Mouse (Mus musculus) lung, embryonic 16.5 days (tissue): ENCODE data around the gene Slc1a5. TPM values are rescaled to one million over a fixed set of nuclear protein-coding genes. Genes with fewer than 3 reads are reported as not detected.

Experiments
- ATAC-seq: fragments of 200-750 bp; cut with Nextera tagmentation; 2 replicates; pipeline ENCODE4 v1.8.0; 2017; ENCODE audit warnings: low read depth, mild to moderate bottlenecking, moderate library complexity
- H3K27ac ChIP-seq: fragments of 300-500 bp; sonication (generic); 2 replicates; pipeline ENCODE4 v1.5.1; 2014; ENCODE audit warnings: mild to moderate bottlenecking, control low read depth, low read length
- H3K27me3 ChIP-seq: fragments of 300-500 bp; sonication (generic); 2 replicates; pipeline ENCODE4 v1.6.1; 2014; ENCODE audit warnings: low read depth, low read length, mixed read lengths; ENCODE audit not compliant: control insufficient read depth, insufficient read depth
- H3K36me3 ChIP-seq: fragments of 300-500 bp; sonication (generic); 2 replicates; pipeline ENCODE4 v1.6.1; 2014; ENCODE audit warnings: low read length; ENCODE audit not compliant: control insufficient read depth, insufficient read depth
- H3K4me1 ChIP-seq: fragments of 300-500 bp; sonication (generic); replicated peaks from 2 replicates; pipeline ENCODE4 v1.6.1; 2014; ENCODE audit warnings: low read length, mixed read lengths; ENCODE audit not compliant: control insufficient read depth, insufficient read depth
- H3K4me2 ChIP-seq: fragments of 300-500 bp; sonication (generic); 2 replicates; pipeline ENCODE4 v1.6.1; 2014; ENCODE audit warnings: low read depth, low read length, control low read depth
- H3K4me3 ChIP-seq: fragments of 300-500 bp; sonication (generic); 2 replicates; pipeline ENCODE4 v1.5.1; 2014; ENCODE audit warnings: mild to moderate bottlenecking, low read length, control low read depth
- H3K9ac ChIP-seq: fragments of 300-500 bp; sonication (generic); 2 replicates; pipeline ENCODE4 v1.6.1; 2014; ENCODE audit warnings: low read length, control low read depth
- H3K9me3 ChIP-seq: fragments of 300-500 bp; sonication (generic); 2 replicates; pipeline ENCODE4 v1.6.1; 2016; ENCODE audit warnings: low read length; ENCODE audit not compliant: control insufficient read depth
- WGBS: fragments of 180-500 bp; shearing (Covaris S2); extraction: QIAGEN DNeasy Blood & Tissue Kit; methylation state at CpG from one replicate; pipeline ENCODE4 v1.1.7; 2014; 5-methylcytosine and 5-hydroxymethylcytosine counted together
- polyA plus RNA-seq: library from polyadenylated mRNA; unstranded; fragments of >200 nt; fragmentation: Nextera tagmentation; extraction: Ambion mirVana; gene quantifications from 2 replicates; pipeline ENCODE4 v1.2.1, GENCODE M21; 2015

Slc1a5 gene
- polyA plus RNA-seq, 1 experiment from 2014 or later = 46.7 TPM

GRCm38 (mm10) chr7:16846775-16847174, 65.6 kb downstream of the Slc1a5 start:
- Histone ChIP-seq H3K27me3 (no peaks in the 10 kb centered on the region), H3K4me3 (no peak overlapping the region), H3K27ac (no peak overlapping the region), H3K9ac (no peak overlapping the region), H3K36me3 (peaks cover 30% of the 10 kb centered on the region), H3K9me3 (no peaks in the 10 kb centered on the region), H3K4me2 (no peak overlapping the region), H3K4me1 (peaks cover 27% of the 10 kb centered on the region)
- no peak for ATAC-seq
- WGBS = 91% methylated on average over 5 of the region's 5 CpGs

GRCm38 (mm10) chr7:16847507-16847906, 66.4 kb downstream of the Slc1a5 start:
- peaks cover 22% of the 10 kb centered on the region for H3K4me1 ChIP-seq
- no peak overlapping the region for H3K4me3 ChIP-seq
- 79% methylated on average over 19 of the region's 19 CpGs for WGBS
- H3K9ac ChIP-seq = no peak overlapping the region
- no peak overlapping the region for H3K4me2 ChIP-seq
- peaks cover 33% of the 10 kb centered on the region for H3K36me3 ChIP-seq
- ATAC-seq = no peak
- H3K9me3 ChIP-seq = no peaks in the 10 kb centered on the region
- H3K27me3 ChIP-seq = no peaks in the 10 kb centered on the region
- H3K27ac ChIP-seq = no peak overlapping the region

Other genes with a start within 250 kb of the Slc1a5 start
- 16.4 and 17.8 TPM in 2 replicates for gene Arhgap35, start 166.3 kb upstream of the Slc1a5 start, polyA plus RNA-seq
- not detected in 2 replicates for gene Ceacam15, start 105.6 kb upstream of the Slc1a5 start, polyA plus RNA-seq
- not detected in 2 replicates for gene Ceacam9, start 59.4 kb upstream of the Slc1a5 start, polyA plus RNA-seq
- 275 and 283 TPM in 2 replicates for gene Ap2s1, start 42.9 kb upstream of the Slc1a5 start, polyA plus RNA-seq
- 87.1 and 92.1 TPM in 2 replicates for gene Strn4, start 34.5 kb downstream of the Slc1a5 start, polyA plus RNA-seq
- gene Fkrp, start 35.4 kb downstream of the Slc1a5 start, polyA plus RNA-seq = 28.1 and 28.9 TPM in 2 replicates
- gene Prkd2, start 61.6 kb downstream of the Slc1a5 start, polyA plus RNA-seq = 21.7 and 23.3 TPM in 2 replicates
- 2.1 and 2.2 TPM in 2 replicates for gene Dact3, start 94.0 kb downstream of the Slc1a5 start, polyA plus RNA-seq
- 12.9 and 13.0 TPM in 2 replicates for gene Gng8, start 110.4 kb downstream of the Slc1a5 start, polyA plus RNA-seq
- gene Ptgir, start 125.2 kb downstream of the Slc1a5 start, polyA plus RNA-seq = 2.6 and 2.8 TPM in 2 replicates
- 116 and 118 TPM in 2 replicates for gene Calm3, start 142.8 kb downstream of the Slc1a5 start, polyA plus RNA-seq
- 5.1 and 5.5 TPM in 2 replicates for gene Pnmal2, start 163.3 kb downstream of the Slc1a5 start, polyA plus RNA-seq
- 0.20 and 0.49 TPM in 2 replicates for gene Pnmal1, start 178.3 kb downstream of the Slc1a5 start, polyA plus RNA-seq
- 0.15 and 0.29 TPM in 2 replicates for gene Gm42372, start 201.7 kb downstream of the Slc1a5 start, polyA plus RNA-seq
- gene Ccdc8, start 211.4 kb downstream of the Slc1a5 start, polyA plus RNA-seq = 41.7 and 43.8 TPM in 2 replicates
- gene Ppp5c, start 246.6 kb downstream of the Slc1a5 start, polyA plus RNA-seq = 104 and 105 TPM in 2 replicates